Mouse (Mus musculus) forebrain, embryonic 11.5 days (tissue): ENCODE results near the gene Mmp9. TPM values are rescaled to one million over a fixed set of nuclear protein-coding genes. Genes with fewer than 3 reads are reported as not detected.
A peak's percentile ranks its signal among the peaks of the same experiment; 100 is the strongest.

Source experiments
- ATAC-seq: fragments of 200-750 bp; cut with Nextera tagmentation; replicated peaks from 2 replicates; pipeline ENCODE4 v1.8.0; 2017; ENCODE audit warnings: moderate TSS enrichment; ENCODE audit not compliant: low FRiP score
- DNase-seq: peaks from one replicate; pipeline ENCODE4 v3.0.0-alpha.2; 2017; ENCODE audit warnings: low spot score
- H3K27ac ChIP-seq: fragments of 300-500 bp; sonication (generic); 2 replicates; pipeline ENCODE4 v1.5.1; 2014; ENCODE audit warnings: low read depth, low read length
- H3K27me3 ChIP-seq: fragments of 300-500 bp; sonication (generic); 2 replicates; pipeline ENCODE4 v1.6.1; 2014; ENCODE audit warnings: mild to moderate bottlenecking, low read length, mixed read lengths; ENCODE audit not compliant: control insufficient read depth, insufficient read depth
- H3K36me3 ChIP-seq: fragments of 300-500 bp; sonication (generic); 2 replicates; pipeline ENCODE4 v1.6.1; 2014; ENCODE audit warnings: mild to moderate bottlenecking, low read length, moderate library complexity, mixed read lengths; ENCODE audit not compliant: control insufficient read depth, insufficient read depth
- H3K4me1 ChIP-seq: fragments of 300-500 bp; sonication (generic); replicated peaks from 2 replicates; pipeline ENCODE4 v1.6.1; 2014; ENCODE audit warnings: low read length, mixed read lengths; ENCODE audit not compliant: control insufficient read depth, insufficient read depth
- H3K4me2 ChIP-seq: fragments of 300-500 bp; sonication (generic); 2 replicates; pipeline ENCODE4 v1.6.1; 2014; ENCODE audit warnings: low read depth, mild to moderate bottlenecking, low read length, moderate library complexity, mixed read lengths; ENCODE audit not compliant: severe bottlenecking
- H3K4me3 ChIP-seq: fragments of 300-500 bp; sonication (generic); 2 replicates; pipeline ENCODE4 v1.5.1; 2014; ENCODE audit warnings: low read depth, low read length
- H3K9ac ChIP-seq: fragments of 300-500 bp; sonication (generic); 2 replicates; pipeline ENCODE4 v1.6.1; 2014; ENCODE audit warnings: low read length
- H3K9me3 ChIP-seq: fragments of 300-500 bp; sonication (generic); 2 replicates; pipeline ENCODE4 v1.6.1; 2016; ENCODE audit warnings: low read length, mixed read lengths; ENCODE audit not compliant: control insufficient read depth
- WGBS: fragments of 180-500 bp; shearing (Covaris S2); extraction: QIAGEN DNeasy Blood & Tissue Kit; methylation state at CpG from one replicate; pipeline ENCODE4 v1.1.7; 2014; 5-methylcytosine and 5-hydroxymethylcytosine counted together
- polyA plus RNA-seq: library from polyadenylated mRNA; unstranded; fragments of >200 nt; fragmentation: Nextera tagmentation; extraction: Ambion mirVana; gene quantifications from 2 replicates; pipeline ENCODE4 v1.2.1, GENCODE M21; 2014

Gene Mmp9
- polyA plus RNA-seq, 1 experiment from 2014 or later: 1.0 TPM

DNA sequence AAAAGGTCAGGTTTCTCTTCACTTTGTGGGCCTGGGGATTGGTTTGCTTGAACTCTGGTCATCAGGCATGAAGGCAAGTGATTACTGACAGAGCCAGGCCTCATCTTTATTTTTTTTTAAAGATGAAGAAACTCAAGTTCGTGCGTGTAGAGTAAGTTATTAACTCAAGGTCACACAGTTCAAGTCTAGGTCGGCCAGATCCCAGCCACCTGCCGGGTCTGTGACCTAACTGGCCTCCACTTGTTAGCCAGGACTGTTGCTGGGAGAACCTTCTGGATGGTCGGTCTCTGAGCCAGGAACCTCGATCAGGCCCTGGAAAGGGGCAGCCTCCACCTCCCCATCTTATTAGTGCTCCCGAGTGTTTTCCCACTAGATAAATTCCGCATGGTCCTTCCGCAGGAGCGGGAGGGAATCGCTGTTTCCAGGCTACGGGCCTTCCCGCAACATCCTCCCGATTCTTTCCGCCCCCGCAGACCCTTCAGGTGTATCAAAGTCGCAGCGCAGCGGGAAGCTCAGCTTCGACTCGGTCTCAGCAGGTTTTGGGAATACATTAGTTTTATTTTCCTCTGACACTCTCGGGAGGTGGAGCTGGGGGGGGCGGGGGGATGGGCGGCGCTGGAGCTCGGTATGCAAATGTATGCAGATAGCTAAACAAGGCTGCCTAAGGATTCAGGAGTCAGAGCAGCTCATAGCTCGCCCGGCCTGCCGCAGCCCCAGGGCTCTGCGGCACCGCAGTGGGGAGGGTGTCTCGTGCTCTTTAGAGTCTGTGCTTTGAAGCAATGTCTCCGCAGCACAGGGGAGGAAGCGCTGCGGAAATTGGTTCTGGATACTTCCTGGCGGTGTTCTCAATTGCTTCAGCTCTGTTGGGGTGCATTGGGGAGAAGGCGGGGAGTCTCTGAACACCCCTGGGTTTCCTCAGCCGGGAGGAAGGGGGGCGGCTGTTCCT is 2.2 kb upstream of the Mmp9 start:
- H3K27me3 ChIP-seq: peaks cover 18% of the 10 kb centered on the region; the same call in 1 of the 2 replicates

DNA sequence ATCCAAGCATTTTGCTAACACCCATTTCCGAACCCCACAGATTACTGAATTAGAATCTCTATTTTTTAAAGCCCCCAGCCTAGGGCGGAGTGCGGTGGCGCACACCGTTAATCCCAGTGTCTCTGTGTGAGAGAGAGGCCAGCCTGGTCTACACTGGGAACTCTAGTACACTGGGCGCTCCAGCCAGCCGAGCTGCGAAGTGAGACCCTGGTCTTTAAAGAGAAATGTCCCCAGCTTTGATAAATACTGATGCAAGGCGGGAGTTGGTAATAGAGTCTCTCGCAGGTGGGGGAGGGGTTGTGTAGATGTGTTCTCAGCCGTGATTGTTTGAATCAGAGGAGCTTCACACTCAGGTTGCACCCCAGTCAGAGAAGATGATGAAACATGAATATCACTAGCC is 1.5 kb upstream of the Mmp9 start:
- H3K36me3 ChIP-seq: no peaks in the 10 kb centered on the region
- H3K27me3 ChIP-seq: peaks cover 18% of the 10 kb centered on the region; the same call in 1 of the 2 replicates
- no peak for DNase-seq
- H3K9me3 ChIP-seq: no peaks in the 10 kb centered on the region
- ATAC-seq: peak; percentile 60; the same call in 1 of the 2 replicates
- peak overlapping the region; percentile 45 for H3K4me2 ChIP-seq
- peak overlapping the region; percentile 27 for H3K4me3 ChIP-seq
- peak overlapping the region; percentile 50 for H3K9ac ChIP-seq
- H3K27ac ChIP-seq: no peak overlapping the region
- 2% methylated on average over 11 of the region's 11 CpGs for WGBS
- peaks cover 14% of the 10 kb centered on the region; the same call in 1 of the 2 replicates for H3K4me1 ChIP-seq

More for the DNA sequence above, 2.2 kb upstream of the Mmp9 start:
- Histone ChIP-seq H3K9me3 (no peaks in the 10 kb centered on the region), H3K4me2 (peak overlapping the region; percentile 45), H3K27ac (no peak overlapping the region), H3K4me3 (peak overlapping the region; percentile 27), H3K4me1 (peaks cover 14% of the 10 kb centered on the region; the same call in 1 of the 2 replicates), H3K9ac (peak overlapping the region; percentile 50), H3K36me3 (no peaks in the 10 kb centered on the region)
- DNase-seq (peak; percentile 77), ATAC-seq (peak; percentile 84)
- WGBS: 3% methylated on average over 39 of the region's 39 CpGs

DNA sequence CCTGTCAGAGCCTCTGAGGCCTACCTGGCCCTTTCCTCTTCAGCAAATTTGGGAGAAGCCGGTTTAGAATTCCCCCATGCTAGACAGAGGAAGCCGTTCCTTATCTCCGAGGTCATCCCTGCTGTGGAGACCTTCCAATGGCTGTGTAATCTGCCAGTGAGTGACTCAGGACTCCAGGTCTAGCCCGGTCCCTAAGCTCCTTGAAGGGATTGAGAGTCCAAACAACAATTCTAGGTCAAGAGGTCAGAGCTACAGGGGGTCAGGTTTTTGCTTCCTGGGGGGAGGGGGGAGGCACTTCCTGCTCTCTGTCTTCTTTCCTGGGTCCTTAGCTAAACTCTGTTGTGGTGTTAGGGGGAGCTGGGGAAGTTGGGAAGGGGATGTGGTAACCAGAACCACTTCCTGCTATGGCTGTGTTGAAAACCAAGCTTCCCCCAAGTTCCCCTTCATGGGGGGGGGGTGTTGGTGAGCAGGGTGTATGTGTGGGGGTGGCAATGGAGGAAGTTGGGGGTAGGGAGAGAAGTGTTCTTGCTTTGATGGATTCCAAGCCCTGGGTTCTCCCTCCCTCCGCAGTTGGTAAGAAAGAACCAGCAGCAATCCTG is 2.2 kb downstream of the Mmp9 start:
- WGBS: 14% methylated on average over 5 of the region's 5 CpGs
- Histone ChIP-seq H3K9ac (no peak overlapping the region), H3K27ac (no peak overlapping the region), H3K36me3 (no peaks in the 10 kb centered on the region), H3K4me2 (no peak overlapping the region), H3K4me1 (peaks cover 14% of the 10 kb centered on the region; the same call in 1 of the 2 replicates), H3K27me3 (peaks cover 20% of the 10 kb centered on the region), H3K9me3 (no peaks in the 10 kb centered on the region), H3K4me3 (no peak overlapping the region)
- no peak for ATAC-seq
- DNase-seq: no peak

DNA sequence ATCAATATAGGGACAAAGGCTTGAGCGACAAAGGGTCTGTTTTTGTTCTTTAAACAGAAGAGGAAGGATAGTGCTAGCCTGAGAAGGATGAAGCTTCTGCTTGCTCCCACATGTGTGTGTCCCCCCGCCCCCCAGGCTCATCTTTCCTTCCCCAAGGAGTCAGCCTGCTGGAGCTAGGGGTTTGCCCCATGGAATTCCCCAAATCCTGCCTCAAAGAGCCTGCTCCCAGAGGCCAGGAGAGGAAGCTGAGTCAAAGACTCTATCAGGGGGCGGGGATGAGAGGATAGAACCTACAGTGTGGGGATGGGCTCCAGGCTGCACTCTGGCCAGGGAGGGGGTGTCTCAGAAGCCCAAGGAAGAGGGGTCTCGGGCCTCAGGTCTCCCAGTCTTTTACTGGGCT is 6.9 kb downstream of the Mmp9 start:
- Histone ChIP-seq H3K4me2 (no peak overlapping the region), H3K27me3 (peaks cover 49% of the 10 kb centered on the region), H3K27ac (no peak overlapping the region), H3K36me3 (no peaks in the 10 kb centered on the region), H3K9ac (no peak overlapping the region), H3K4me3 (no peak overlapping the region), H3K4me1 (peaks cover 2% of the 10 kb centered on the region; the same call in 1 of the 2 replicates), H3K9me3 (no peaks in the 10 kb centered on the region)
- 30% methylated on average over 4 of the region's 4 CpGs for WGBS
- no peak for ATAC-seq
- DNase-seq: no peak

DNA sequence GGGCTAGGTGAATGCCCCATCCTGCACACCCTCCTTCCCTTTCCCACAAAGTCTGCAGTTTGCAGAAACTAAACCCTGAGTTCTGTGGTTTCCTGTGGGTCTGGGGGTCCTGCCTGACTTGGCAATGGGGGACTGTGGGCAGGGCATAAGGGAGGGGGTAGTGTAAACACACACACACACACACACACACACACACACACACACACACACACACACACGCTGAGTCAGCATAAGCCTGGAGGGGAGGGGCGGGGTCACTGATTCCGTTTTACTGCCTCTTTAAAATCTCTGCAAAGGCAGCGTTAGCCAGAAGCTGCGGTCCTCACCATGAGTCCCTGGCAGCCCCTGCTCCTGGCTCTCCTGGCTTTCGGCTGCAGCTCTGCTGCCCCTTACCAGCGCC is 7.3 kb downstream of the Mmp9 start:
- Histone ChIP-seq H3K9ac (no peak overlapping the region), H3K4me3 (no peak overlapping the region), H3K4me1 (peaks cover 4% of the 10 kb centered on the region), H3K27me3 (peaks cover 53% of the 10 kb centered on the region), H3K9me3 (no peaks in the 10 kb centered on the region), H3K36me3 (no peaks in the 10 kb centered on the region), H3K27ac (no peak overlapping the region), H3K4me2 (no peak overlapping the region)
- DNase-seq (no peak), ATAC-seq (no peak)
- 7% methylated on average over 4 of the region's 7 CpGs for WGBS

DNA sequence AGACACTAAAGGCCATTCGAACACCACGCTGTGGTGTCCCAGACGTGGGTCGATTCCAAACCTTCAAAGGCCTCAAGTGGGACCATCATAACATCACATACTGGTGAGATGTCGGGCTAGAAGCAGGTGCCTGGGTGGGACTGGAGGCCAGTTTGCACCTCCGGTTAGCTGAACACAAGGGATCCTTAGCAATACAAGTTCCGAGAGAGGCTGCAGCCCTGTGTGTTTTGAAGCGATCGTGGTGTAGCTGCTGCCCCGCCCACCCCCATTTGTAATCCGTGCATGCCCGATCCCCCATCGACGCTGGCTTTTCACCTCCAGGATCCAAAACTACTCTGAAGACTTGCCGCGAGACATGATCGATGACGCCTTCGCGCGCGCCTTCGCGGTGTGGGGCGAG is 8.4 kb downstream of the Mmp9 start:
- Histone ChIP-seq H3K36me3 (no peaks in the 10 kb centered on the region), H3K9me3 (no peaks in the 10 kb centered on the region), H3K27ac (no peak overlapping the region), H3K27me3 (peaks cover 58% of the 10 kb centered on the region), H3K4me1 (peaks cover 6% of the 10 kb centered on the region), H3K9ac (no peak overlapping the region), H3K4me2 (peak overlapping the region; percentile 16; the same call in 1 of the 2 replicates), H3K4me3 (no peak overlapping the region)
- no peak for DNase-seq
- no peak for ATAC-seq
- WGBS: 7% methylated on average over 25 of the region's 25 CpGs

DNA sequence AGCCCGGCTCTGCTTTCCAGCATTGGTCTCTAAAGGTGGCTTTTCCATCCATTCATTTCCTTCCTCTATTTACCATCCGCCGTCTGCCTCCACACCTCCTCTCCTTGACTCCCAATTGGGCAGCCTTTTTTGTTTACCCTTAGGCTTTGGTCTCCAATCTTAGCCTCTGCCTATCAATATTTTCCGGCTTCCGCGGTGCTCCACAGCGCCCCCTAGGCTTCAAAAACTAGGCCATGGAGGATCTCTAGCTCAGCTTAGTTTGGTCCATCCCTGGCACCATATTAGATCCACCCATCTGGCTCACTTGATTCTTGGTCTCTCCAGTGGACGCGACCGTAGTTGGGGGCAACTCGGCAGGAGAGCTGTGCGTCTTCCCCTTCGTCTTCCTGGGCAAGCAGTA is 9.9 kb downstream of the Mmp9 start:
- ATAC-seq (no peak), DNase-seq (no peak)
- Histone ChIP-seq H3K9me3 (no peaks in the 10 kb centered on the region), H3K27me3 (peaks cover 58% of the 10 kb centered on the region), H3K27ac (no peak overlapping the region), H3K4me1 (peaks cover 6% of the 10 kb centered on the region), H3K4me2 (no peak overlapping the region), H3K36me3 (no peaks in the 10 kb centered on the region), H3K4me3 (no peak overlapping the region), H3K9ac (no peak overlapping the region)
- 28% methylated on average over 13 of the region's 13 CpGs for WGBS

DNA sequence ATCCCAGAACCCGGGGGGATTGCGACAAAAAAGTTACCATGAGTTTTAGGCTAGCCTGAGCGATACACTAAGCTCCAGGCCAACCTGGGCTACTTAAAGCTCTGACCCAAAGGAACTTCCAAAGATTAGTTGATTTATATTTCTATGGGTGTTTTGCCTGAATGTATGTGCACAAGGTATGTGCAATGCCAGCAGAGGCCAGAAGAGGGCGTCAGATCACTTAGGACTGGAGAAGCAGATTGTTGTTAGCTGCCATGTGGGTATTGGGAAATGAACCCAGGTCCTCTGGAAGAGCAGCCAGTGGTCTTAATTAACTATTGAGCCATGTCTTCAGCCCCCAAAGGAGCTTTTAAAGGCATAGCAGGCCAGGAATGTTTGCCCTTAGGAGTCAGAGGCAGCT is 11.2 kb downstream of the Mmp9 start:
- WGBS: 79% methylated on average over 4 of the region's 4 CpGs
- ATAC-seq: no peak
- no peak overlapping the region for H3K27ac ChIP-seq
- H3K4me1 ChIP-seq: peaks cover 6% of the 10 kb centered on the region
- peaks cover 58% of the 10 kb centered on the region for H3K27me3 ChIP-seq
- no peak overlapping the region for H3K4me2 ChIP-seq
- DNase-seq: no peak
- no peaks in the 10 kb centered on the region for H3K36me3 ChIP-seq
- H3K9ac ChIP-seq: no peak overlapping the region
- H3K4me3 ChIP-seq: no peak overlapping the region
- no peaks in the 10 kb centered on the region for H3K9me3 ChIP-seq
